Mouse (Mus musculus) cerebellum, adult 8-10 months (tissue): ENCODE data around the gene Eif2d.
"Not testable (repeated sequence)": the region's sequence is repeated elsewhere in the genome, so short reads cannot be mapped to it uniquely, and the experiment has no call there.

Experiments used
- DNase-seq: peaks from one replicate; pipeline ENCODE4 v3.0.0; 2022

Gene Eif2d

DNA sequence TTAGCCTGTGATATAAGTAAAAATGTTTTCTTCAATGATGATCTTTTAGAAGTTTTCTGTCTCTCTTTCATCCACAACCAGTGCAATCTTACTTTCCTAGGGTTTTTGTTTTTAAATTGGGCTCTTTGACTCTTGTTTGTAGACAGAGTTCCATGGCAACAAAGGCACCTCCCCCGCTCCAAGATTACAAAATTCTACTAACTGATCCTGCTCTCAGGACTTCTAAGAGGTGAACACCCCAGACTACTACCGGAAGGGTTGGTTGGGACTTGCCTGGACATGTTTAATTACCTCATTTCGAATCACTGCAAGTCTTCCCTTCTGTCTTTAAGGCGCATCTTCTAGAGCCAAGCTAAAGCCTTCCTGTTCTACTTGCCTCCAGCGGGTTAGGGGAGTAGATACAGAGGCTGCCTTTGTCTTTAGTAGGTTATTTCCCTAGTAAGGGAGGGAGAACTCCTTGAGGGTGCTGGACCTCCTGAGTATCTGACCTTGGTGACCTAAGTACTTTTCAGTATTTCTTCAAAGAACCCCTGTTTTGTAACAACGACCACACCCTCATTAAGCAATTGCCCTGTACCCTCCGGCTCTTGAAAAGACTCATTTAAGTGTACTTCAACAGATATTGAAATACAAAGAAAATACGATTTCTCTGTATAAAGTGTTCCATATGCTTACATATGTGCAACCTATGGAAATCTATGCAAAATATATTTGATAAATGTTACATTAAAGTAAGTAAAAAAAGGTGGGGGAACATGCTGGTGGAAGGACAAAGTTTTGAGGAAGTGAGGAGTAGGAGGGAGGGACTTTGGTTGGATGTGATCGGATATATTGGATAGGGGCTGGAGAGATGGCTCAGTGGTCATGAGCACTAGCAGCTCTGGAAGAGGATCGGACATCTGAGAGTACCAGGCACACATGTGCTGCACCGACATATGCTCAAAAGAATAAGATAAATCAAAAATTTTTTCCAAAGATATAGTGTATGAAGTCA lies 13.6 kb upstream of the Eif2d start:
- no peak for DNase-seq

DNA sequence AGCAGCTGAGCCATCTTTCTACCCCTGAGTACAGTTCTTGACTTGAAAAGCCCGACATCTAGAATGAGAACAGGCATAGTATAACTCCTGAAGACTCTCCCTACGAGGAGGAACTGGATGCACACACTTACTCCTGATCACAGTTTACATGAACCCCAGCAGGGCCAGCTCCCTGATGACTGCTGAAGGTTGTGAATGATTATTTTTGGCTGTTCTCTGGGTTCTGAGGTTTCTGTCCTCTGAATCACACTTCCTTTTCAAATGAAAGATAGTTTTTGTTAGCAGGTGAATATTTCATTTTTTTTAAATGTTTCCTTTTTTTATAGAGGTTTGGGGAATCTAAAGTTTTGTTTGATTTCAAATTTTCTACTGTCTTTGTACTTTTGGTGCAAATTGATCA lies 11.5 kb upstream of the Eif2d start:
- no peak for DNase-seq

DNA sequence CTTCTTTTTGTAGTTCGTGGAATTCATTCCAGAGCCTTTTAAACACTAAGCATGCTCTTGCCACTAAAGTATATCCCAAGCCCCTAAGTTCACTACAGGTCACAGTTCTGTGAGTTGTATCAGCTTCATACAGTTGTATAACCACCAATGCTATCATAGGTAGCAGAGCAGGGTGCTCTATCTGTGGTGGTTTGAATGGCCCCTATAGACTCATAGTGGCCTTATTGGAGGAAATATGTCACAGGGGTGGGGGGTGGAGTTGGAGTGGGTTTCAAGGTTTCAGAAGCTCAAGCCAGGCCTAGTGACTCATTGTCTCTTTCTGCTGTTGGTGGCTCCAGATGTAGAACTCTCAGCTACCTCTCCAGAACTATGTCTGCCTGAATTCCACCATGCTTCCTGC lies 10.5 kb upstream of the Eif2d start:
- DNase-seq = no peak

DNA sequence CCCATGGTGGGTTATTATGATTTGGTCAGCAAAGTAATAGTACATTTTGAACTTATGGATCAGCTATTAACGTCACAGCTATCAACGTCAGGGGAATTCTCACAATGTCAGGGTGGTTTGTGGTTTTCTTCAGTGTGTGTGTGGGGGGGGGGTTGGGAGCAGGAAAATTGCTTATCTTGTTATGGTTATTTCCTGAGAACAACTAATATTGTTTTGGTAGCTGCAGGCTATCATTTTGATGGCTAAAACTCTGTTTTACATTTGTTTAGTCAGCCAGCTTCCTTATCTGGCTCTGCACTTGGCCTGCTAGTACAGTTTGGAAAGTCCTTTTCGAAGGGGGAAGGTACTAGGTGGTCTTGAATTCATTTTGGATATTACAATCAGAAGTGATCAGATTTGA lies 7.8 kb upstream of the Eif2d start:
- not testable (repeated sequence) for DNase-seq

DNA sequence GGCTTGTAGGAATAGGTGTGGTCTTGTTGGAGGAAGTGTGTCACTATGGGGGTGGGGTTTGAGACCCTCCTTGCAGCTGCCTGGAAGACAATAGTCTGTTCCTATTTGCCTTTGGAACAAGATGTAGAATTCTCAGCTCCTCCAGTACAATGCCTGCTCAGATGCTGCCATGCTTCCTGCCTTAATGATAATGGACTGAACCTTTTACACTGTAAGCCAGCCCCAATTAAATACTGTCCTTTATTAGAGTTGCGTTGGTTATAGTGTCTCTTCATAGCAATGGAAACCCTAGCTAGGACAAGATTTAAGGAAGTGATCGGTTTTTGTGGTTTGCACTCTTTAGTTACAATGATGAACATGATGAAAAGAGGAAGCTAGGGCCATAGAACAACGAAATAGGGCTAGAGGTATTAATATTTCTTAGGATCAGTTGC lies 6.8 kb upstream of the Eif2d start:
- DNase-seq = no peak

DNA sequence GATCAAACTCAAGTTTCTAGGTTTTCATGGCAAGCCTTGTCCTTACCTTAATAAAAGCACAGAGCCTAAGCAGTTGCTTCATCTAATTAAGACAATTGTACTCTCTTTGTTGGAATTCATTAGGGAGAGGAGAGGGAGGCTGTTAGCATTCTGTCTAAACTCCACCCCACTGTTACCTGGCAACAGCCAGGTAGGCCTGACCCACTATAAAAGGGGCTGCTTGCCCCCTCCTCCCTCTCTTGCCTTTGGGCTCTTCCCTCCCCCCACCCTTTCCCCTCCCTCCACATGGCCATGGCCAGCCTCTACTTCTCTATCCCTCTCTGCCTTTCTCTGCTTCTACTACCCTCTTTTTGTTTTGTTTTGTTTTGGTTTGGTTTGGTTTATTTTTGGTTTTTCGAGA lies 3.5 kb upstream of the Eif2d start:
- no peak for DNase-seq

DNA sequence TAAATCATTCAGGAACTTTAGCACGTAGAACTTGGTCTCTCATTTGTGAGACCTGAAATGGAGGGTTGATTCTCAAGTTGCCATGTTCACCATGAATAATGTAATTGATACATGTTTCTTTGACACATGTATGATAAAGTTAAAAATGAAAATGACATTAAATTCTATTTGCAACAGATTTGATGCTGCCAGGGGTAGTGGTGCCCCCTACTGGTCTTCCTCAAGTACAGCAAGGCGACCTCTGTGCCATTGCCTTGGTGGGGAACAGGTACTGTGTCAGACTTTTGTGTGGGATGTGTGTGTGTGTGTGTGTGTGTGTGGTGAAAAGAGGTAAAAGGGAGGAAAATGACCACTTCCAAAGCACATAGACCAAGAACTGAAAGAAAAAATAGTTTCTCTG lies 2.5 kb downstream of the Eif2d start:
- peak; percentile 28 for DNase-seq

DNA sequence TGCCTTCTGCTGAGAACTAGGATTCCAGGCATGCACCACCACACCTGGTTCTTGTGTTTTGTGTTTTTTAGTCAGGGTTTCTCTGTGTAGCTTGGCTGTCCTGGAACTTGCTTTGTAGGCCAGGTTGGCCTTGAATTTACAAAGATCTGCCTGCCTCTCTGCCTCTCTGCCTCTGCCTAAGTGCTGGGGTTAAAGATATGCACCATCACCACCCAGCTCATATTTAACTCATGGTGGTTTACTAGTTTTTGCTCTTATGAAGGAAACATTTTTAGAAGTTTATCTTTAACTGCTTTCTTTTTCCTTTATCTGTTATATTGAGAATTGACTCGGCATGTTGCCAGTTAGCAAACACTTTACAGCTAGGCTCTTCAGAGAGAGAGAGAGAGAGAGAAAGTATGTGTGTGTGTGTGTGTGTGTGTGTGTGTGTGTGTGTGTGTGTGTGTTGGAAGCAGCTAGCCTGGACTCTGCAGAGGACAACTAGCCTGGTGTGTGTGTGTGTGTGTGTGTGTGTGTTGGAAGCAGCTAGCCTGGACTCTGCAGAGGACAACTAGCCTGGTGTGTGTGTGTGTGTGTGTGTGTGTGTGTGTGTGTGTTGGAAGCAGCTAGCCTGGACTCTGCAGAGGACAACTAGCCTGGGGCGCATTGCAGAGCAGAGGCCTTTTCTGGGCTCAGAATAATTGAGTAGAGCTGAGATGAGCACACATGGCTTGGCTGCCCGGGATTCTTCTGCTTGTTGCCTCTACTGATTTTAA lies 6.8 kb downstream of the Eif2d start:
- not testable (repeated sequence) for DNase-seq

DNA sequence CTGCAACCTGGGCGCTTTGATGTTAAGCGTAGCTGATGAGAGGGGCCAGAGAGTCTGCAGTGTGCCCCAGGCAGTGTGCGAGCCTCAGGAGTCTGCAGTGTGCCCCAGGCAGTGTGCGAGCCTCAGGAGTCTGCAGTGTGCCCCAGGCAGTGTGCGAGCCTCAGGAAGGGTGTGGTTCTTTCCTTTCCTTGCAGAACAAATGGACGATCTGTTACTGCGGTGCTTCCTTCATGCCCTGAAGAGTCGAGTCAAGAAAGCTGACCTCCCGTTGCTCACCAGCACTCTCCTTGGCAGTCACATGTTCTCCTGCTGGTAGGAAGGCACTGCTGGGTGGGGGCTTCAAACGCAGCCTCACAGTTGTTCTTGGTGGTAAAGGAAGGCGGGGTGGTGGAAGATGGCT lies 8.1 kb downstream of the Eif2d start:
- no peak for DNase-seq

DNA sequence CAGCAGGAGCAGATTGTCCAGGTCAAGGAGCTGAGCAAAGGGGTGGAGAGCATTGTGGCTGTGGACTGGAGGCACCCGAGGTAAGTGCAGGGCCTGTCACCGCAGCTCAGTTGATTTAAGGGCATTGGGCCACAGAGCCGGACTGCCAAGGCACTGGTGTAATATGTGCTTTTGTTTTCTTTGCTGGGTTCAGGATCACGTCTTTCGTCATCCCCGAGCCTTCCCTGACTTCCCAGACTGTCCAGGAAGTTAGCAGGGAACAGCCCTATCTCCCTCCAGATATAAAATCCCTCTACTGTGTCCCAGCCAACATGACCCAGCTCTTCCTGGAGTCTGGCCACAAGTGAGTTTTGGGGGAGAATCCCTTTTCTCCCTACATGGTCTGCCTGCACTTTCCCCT lies 11.4 kb downstream of the Eif2d start:
- no peak for DNase-seq

DNA sequence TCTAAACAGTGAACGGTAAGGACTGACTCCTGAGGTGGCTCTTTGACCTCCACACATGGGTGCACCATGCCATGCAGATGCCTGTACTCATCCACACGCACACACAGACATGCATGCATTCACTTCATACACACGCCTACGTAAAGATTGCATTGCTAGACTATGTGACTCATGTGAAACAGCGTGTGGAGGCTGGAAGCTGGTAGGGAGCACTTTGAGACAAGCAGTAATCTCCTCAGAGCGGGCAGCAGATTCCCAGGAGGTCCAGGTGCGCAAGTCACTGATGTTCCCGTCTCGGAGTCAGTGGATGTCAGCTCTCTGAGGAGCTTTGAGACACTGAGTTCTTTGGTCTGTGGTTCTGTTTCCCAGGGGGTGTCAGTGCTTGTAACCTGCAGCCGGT lies 14.6 kb downstream of the Eif2d start:
- DNase-seq = no peak

DNA sequence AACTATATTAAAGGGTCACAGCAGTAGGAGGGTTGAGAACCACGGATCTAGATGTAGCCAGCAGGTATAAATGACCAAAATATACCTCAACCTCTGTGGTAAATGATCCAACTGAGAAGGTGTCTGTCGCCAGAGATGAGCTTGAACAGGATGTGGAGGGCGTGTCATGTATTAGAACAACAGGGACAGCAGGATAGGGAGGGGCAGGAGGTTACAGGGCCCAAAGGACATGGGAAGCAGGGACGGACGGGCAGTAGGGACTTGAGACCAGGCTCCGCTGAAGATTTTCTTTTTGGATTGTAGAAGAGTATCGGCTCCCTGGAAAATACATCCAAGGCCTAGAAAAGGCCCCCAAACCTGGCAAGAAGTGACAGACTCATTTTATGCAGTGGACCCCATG lies 20.0 kb downstream of the Eif2d start:
- DNase-seq = no peak

DNA sequence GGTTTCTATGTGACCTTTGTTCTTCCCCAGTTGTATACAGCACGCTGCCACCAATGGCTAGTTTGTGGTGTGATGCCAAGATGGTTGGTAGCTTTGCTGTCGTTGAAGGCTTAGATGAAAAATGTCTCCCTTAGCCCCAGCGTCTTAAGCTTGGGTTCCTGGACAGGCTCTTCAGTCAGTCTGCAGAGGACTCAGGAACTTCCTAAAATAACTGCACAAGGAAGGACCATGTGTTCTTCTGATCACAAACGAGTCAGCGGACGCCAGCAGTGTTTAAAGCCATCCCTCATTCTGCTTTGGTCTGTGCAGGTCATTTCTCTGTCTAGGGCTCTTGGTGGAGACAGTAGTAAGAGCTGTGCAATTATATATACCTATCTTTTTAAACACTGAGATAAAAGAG lies 20.8 kb downstream of the Eif2d start:
- no peak for DNase-seq

DNA sequence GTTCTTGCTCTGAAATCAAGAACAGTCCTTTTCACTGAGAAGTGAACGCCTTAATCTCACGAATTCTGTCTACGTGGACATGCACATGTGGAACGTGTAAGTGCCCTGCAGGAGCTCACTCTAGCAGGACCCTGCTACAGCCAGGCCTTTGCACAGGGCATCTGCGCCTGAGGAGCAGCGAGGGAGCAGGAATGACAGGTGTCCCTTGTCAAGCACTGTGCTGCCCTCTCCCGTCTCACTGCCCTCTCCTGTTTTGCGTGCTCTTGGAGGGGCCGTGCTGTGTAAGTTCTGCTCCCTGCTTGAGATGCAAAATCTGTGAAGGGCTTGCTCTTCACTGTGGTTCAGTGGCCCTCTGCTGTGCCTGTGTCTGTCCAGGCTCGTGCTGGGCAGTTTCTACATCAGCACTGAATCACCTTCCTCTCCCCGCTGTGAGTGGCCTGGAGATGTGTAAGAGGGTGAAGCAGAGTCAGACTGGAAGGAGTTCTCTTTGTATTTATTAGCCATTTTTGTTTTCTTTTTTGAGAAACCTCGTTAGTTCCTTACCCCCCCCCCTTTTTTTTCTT lies 21.4 kb downstream of the Eif2d start:
- DNase-seq = peak; percentile 20

DNA sequence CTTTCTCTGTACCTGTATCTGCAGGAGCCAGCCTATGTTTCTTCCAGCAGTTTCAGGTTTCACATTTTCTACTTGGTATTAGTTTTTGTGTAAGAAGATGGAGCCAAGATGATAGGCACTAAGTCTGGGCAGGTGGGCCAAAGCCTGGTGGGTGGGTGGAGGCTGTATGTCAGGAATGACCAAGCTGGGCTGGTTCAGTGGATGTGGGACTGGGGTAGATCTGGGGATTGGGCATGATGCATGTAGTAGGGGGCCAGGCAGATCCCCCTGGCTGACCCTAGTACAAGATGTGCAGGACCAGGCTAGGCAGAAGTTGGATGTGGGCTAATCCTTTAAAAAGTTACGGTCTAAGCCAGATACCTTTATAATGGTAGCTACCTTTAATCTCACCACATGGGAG lies 22.2 kb downstream of the Eif2d start:
- no peak for DNase-seq

DNA sequence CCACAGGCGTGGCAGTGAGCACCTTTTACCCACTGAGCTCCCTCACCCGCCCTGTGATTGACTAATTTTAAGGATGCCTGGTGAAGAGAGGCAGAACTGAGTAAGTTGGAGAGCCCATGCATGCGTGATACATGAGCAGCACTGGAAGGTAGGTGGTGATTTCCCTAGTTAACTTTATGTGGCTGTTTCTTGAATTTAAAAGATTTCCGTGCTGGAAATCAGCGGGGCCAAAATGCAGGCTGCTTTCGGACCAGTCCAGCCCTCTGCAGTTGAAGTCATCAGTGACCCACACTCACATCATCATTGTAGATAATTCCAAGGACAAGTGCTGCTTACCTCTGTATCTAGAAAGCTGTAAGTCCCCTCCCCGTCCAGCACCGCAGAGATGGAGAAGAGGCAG lies 22.8 kb downstream of the Eif2d start:
- no peak for DNase-seq

DNA sequence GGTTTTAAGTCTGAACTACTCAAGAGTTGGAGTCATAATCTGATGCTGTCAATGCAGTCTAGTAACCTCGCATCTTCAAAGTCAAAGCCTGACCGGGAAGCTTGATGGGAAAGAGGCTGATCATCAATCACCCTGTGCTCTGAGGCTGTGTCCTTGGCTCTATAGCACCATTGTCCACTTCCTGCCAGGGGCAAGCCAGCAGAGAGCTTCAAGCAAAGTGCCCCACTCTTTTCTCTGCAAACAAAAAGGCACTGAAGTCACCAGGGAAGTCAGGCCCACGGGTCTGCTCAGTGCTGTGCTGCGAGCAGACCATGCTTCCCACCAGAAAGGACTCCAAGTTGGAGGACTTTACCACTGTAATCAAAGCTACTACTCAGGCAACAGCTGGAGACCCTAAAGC lies 24.3 kb downstream of the Eif2d start:
- no peak for DNase-seq

DNA sequence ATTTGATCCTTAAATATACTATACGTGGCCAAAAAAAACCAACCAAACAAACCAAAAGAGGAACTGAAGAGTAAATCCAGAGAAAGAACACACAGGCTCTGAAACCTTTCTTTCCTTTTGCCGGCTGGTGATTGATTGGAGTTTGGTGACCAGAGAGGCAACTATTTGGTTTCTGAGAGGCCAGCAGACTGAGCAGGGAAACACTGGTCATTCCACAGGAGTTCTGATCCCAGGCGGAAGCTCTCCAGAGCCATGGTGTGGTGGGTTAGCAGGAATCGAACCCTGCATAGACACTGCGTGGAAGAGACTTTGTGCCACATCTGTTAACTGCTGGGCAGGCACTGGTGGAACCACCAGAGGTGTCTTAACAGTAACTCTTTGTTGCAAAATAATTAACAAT lies 25.1 kb downstream of the Eif2d start:
- DNase-seq = no peak

DNA sequence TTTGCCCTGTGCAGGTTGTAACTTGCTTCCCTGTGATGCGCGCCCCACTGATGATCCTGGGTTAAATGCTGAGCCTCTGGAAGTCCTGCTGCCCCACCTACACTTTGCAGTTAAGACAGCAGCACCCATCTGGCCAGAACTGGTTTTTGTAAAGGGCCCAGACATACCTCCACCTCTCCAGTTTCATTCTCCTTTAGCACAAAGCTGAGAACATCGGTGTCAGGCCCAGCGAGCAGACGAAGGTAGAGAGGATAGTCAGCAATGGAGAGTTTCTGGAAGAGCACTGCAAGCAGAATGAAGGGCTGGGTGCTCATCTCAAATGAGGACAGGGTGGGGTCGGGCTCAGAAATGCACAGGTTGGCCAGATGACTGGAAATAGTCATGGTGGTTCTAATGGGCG lies 27.4 kb downstream of the Eif2d start:
- no peak for DNase-seq

DNA sequence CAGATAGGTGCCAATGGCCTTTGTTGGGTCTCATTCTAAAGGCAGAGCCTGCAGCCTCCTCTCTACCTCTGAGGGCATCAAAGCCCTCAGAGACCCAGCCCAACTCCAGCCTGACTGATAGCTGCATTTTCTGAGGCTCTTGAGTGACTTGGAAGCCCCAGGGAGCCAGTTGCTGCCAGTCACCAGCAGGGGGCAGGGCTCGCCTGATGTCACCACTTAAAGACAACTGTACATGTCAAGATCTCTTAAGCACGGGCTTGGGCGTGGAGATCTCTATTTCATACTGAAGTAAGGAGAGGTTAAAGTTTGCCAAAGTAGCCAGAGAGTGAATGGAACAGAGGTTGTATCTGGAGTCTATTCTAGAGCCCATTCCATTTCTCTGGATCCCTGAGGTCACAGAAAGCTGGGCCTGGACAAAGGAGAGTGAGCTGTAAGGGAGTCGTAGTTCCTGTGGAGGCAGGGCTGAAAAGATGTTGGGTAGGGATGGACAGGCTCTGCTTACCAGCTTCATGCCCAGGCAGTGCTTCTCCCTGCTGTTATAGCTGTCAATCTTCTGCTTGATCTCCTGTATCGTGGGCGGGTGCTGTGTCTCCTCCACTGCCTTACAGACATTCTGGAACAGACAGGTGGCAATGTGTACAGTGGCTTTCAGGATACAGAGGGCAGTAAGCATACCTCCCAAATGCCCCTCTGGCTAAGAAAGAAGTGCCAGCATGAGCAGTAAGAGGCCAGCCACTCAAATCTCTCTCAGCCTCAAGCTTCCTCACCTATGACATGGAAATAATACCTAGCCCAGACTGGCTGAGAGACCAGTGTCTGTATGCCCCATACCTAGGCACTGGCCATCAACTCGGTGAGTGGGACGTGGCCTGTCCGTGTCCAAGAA lies 28.9 kb downstream of the Eif2d start:
- peak; percentile 73 for DNase-seq

DNA sequence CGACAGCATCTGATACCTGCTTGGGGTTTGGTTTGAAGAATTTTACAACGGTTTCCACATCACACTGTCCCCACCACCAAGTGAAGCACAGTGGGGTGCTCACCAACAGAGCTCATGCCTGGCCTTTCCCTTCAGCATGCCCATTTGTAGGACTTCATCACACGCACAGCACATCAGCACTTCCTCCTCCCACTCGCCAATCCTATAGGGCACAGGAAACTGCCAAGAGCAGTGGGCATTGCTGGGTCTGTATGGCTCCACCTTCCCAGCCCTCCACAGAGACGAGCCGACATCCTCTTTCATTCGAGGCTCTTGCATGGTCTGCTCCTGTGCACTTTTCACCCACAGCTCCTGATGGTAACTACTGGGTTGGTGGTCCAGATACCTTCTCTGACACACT lies 30.2 kb downstream of the Eif2d start:
- no peak for DNase-seq

DNA sequence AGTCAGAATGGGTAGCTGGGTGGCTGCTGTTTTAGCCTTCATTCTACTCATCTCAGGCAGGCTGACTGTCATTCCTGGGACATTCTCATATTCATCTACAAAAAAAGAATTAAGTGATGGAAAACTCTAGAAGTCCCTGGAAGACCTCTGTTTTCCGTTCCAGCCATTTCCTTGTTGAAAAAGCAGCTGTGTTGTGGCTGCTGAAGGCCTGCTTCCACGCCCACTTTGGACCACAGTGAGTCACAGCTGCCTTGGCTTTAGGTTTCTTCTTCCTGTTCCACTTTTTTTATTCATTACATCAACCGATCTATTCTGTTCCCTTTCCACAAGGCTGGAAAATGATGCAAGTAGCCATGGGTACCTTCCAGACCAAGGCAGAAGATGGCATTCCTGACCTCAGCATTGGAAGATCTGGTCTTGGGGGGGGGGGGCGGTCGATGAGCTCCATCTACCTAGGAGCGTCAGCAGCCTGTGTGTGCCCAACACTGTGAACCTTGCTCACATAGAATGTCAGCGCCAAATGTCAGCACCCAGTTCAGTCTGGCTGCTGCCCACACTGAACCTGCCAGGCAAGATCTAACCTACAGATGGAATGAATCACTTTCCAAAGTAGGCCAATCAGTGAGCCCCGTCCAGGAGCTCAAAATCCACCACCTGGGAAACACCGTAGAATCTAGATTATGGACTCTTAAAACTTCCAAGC lies 31.4 kb downstream of the Eif2d start:
- DNase-seq = no peak
